Mouse (Mus musculus) left cerebral cortex, adult 11 months (tissue): ENCODE measurements at regions not wholly inside any gene's neighbourhood (a gene's known extent, or its start where the extent isn't known, plus 50 kb on each side); places are given as distances from the start of the nearest gene placed in this dataset.
A peak's percentile ranks its signal among the peaks of the same experiment; 100 is the strongest.

ENCODE experiments used
- DNase-seq: peaks from one replicate; pipeline ENCODE4 v3.0.0; 2022; ENCODE audit warnings: low spot score

DNA sequence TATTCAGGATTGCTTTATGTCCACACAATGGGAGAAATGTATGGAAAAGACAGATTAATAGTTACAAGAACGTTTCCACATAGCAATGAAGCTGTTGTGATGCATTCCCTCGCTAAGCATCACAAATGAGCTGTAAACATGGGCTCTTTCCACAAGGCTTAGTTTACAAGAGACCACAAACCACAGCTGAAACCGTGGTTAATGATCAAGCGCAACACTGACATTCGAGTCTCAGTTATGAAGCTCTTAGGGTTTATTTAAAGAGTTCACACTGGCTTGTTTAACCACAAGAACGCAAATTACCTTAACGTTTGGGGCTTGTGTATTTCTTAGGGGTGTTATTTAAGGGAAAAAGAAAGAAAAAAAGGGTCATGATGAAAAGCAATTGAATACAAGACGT is 727.3 kb upstream of the Frg1 start:
- DNase-seq, result no peak

GRCm38 (mm10) chr8:42107582-42107981 is 690.7 kb upstream of the Frg1 start:
- no peak for DNase-seq

GRCm38 (mm10) chr8:42069314-42069713 is 652.4 kb upstream of the Frg1 start:
- no peak for DNase-seq

DNA sequence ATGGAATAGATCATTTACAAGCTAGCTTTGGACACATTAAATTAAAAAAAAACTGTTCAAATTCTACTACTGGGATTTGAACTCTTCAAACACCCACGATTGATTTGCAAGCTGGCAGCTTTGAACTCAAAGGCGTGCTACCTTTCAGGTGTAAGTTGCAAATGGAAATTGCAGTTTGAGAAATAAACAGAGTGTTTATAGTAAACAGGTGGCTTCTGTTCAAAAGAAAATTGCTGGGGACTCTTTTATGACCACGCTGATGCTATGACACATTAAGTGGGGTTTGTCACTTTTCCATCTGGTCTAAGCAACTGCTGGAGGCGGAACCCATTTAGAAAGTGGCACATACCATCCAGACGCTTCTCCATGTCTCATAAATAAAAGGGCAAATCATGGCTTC is 626.7 kb upstream of the Frg1 start:
- no peak for DNase-seq

- no peak for DNase-seq
These were observed 622.4 kb upstream of the Frg1 start for GRCm38 (mm10) chr8:42039245-42039644.

- no peak for DNase-seq
These were observed 610.1 kb upstream of the Frg1 start for GRCm38 (mm10) chr8:42026934-42027333.

DNA sequence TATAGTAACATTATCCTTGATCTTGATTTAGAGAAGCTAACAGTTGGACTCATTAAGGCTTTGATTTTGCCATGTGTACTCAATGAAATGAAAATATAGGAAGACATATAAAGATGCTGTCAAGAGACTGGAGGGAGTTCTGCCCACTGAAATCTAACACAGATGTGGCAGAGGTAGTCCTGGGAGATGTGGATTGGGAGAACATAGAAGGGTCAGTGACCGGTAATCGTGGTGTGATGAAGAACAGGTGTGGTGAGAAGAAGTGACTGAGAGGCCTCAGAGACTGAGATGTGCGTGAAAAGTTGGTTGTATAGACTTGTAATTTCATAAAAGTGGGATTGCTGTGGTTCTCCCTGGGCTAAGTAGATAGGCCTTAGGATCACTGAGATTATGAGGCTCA is 600.9 kb upstream of the Frg1 start:
- no peak for DNase-seq

DNA sequence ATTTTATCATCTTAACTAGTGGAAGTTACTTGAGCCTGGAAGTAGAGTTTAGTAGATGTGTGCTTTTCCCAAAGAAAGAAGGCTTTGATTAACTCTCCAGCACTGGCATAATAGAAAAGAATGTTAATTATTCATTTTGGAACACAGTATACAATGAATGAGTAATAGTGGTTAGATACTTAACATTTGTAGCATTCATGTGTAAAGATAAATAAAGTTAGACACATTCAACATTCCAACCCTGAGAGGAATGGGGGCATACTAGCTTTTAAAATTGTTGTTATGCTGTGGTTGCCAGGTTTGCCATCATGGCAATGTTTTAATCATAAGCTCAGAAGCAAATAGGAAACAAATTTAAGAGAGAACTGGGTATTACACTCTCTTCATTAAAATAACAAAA is 586.3 kb upstream of the Frg1 start:
- DNase-seq, result no peak

DNA sequence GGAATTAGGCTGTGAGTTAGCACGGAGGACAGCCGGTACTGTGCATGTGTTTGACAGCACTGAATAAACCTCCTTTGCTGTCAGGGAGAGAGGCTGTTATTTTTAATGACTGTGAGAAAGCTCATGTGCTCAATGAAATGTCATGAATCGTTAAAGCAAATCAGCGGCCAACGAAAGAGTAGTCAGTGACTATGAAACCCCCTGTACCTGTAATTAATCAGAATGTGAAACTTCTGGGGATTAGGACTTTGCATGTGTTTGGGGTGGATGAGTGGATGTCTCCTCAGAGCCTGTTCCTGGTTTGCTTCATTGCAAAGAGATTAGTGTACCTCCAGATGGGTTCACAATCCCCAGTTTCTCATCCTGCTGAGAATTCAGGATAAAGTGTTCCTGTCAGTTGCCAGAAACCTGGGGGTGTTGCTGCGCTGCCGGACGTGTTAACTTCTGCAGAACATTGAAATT is 572.2 kb upstream of the Frg1 start:
- peak; percentile 47 for DNase-seq

- no peak for DNase-seq
These were observed 571.3 kb upstream of the Frg1 start for GRCm38 (mm10) chr8:41988216-41988615.

DNA sequence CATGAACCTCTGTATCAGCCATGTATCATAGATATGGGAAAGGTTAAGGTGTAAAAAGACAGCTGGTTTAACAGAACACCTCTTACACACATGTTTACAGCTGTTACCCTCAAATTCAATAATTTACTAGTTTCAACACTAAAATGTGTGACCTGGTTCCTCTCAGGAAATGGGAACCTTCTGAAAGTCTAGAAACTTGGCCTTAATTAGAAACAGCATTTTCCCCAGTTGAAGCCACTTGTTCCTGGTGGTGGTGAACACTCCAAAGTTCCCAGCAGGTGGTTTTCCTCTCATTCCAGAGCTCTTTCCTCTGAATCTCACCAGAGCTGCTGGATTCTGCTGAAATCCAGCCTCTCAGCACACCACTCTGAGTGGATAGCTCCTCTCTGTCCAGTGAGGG is 570.5 kb upstream of the Frg1 start:
- no peak for DNase-seq

DNA sequence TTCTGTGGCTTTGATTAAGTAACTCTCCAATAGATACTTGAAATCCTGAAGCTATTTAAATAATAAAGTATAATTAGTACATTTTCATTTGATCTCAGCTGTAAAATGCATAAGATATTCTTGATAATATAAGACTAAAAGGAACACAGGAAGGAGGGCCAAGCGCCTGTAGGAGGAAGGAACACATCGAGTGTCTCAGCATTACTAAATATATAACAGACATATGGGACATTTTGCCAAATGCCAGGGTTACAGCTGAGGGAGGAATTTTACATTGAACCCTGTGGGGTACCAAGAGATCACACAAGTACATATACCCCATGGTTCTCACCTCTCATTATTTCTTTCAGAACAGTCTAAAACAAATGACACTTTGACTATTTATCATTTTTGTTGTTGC is 555.5 kb upstream of the Frg1 start:
- peak; percentile 22 for DNase-seq

- DNase-seq, result no peak
These were observed 553.7 kb upstream of the Frg1 start for GRCm38 (mm10) chr8:41970536-41970935.

- DNase-seq, result no peak
These were observed 552.5 kb upstream of the Frg1 start for GRCm38 (mm10) chr8:41969408-41969807.

GRCm38 (mm10) chr8:41964088-41964487 is 547.2 kb upstream of the Frg1 start:
- DNase-seq, result peak; percentile 25

GRCm38 (mm10) chr8:41956878-41957277 is 540.0 kb upstream of the Frg1 start:
- DNase-seq, result peak; percentile 16

- no peak for DNase-seq
These were observed 533.9 kb upstream of the Frg1 start for GRCm38 (mm10) chr8:41950736-41951135.

GRCm38 (mm10) chr8:41939298-41939697 is 522.4 kb upstream of the Frg1 start:
- no peak for DNase-seq

DNA sequence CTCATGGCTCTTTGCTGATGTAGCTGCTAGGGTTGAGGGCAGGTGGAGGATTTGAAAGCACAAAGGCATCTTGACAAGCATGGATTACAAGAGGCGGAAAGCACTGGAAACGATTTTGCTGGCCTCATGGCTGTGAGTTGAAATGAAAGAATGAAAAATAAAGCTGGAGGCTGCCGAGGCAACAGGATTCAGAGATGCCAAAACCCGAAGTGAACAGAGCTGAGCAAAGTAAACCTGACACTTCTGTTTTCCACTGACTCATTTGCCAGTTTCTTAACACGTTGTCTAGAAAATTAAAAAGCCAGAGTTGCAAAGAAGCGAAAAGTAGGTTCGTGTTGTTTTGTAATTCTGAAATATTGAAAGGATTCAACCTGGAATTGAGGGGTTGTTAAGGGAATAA is 504.2 kb upstream of the Frg1 start:
- no peak for DNase-seq

- DNase-seq, result peak; percentile 25
These were observed 503.7 kb upstream of the Frg1 start for GRCm38 (mm10) chr8:41920536-41920935.

- no peak for DNase-seq
These were observed 461.3 kb upstream of the Frg1 start for GRCm38 (mm10) chr8:41878029-41878748.

GRCm38 (mm10) chr8:41869681-41870356 is 452.9 kb upstream of the Frg1 start:
- DNase-seq, result no peak

- no peak for DNase-seq
These were observed 444.0 kb upstream of the Frg1 start for GRCm38 (mm10) chr8:41860918-41861317.

DNA sequence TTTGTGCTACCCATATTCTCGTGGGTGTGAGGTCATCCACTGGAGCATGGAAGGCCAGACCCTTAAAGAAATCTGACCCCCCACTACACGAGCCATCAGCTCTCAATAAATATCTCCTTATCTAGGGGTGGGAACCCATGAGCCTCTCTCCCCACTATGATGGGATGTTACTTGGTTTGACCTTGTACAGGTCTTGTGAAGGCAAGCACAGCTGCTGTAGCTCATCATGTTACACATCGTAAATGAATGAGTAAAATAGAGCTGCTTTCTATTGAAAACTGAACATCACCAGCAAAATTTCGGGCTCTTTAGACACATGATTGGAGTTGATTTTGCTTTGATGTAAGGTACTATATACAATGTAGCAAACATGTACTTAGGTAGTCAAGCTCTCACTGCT is 414.8 kb upstream of the Frg1 start:
- no peak for DNase-seq
